Mouse (Mus musculus): ENCODE data around the gene Gli1. TPM values are rescaled to one million over a fixed set of nuclear protein-coding genes. Genes with fewer than 3 reads are reported as not detected.

Gene Gli1
- polyA plus RNA-seq, 1 experiment: 19.8 TPM

DNA sequence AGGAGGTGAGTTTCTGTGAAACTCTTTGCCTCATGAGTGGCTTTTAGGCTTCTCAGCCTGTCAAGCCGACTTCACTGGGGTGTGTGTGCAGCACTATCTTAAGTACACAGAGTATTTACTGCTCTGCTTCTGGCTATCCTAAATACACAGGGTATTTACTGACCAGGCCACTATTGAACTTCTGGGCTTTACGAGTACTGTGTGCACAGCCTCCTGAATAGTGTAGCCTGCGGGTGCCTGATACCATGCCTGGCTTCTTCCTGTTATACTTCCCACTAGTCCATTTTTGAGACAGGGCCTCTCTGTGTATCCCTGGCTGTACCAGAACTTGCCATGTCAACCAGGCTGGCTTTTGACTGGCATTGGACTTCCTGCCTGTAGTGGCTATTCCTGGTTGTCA, 35.9 kb upstream of the Gli1 start:
- no peaks in the 10 kb centered on the region for H3K9me3 ChIP-seq (replicated peaks; ENCODE audit: control insufficient read depth, insufficient read depth, low read length, poor library complexity, severe bottlenecking)
- no peak overlapping the region for H3K27ac ChIP-seq (ENCODE audit: insufficient read depth, low read length)
- no peaks in the 10 kb centered on the region for H3K27me3 ChIP-seq (ENCODE audit: control insufficient read depth, insufficient read depth, low read length, poor library complexity, severe bottlenecking)
- H3K4me3 ChIP-seq (ENCODE audit: low read depth, low read length): no peak overlapping the region
- TF ChIP-seq CTCF (IDR thresholded peaks at IDR 0.05; ENCODE audit: low read depth, low read length) (no peak), EP300 (IDR thresholded peaks at IDR 0.05; ENCODE audit: insufficient read depth, low read depth, low read length) (no peak), POLR2A (IDR thresholded peaks at IDR 0.05; ENCODE audit: insufficient read depth, low read length) (no peak)
- no peak overlapping the region for H3K9ac ChIP-seq (ENCODE audit: low read depth, poor library complexity, severe bottlenecking)
- no peaks in the 10 kb centered on the region for H3K36me3 ChIP-seq (ENCODE audit: control insufficient read depth, insufficient read depth, low read length, poor library complexity, severe bottlenecking)
- peaks cover 4% of the 10 kb centered on the region for H3K4me1 ChIP-seq (ENCODE audit: control insufficient read depth, insufficient read depth, low read length)

DNA sequence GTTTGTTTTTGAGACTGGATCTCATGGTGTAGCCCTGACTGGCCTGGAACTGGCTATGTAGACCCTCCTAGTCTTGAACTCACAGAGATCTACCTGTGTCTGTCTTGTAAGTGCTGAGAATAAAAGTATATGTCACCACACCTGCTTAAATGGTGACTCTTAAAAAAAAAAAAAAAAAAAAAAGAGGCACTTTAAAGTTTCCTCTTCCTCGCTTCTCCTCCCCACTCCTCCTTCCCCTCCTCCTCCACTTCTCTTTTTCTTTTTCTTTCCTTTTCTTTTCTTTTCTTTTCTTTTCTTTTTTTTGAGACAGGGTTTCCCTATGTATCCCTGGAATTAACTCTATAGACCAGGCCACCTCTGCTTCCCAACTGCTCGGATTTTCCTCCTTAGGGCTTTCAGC, 29.2 kb upstream of the Gli1 start:
- no peak for TF ChIP-seq CTCF (IDR thresholded peaks at IDR 0.05; ENCODE audit: low read depth, low read length)
- no peak for TF ChIP-seq POLR2A (IDR thresholded peaks at IDR 0.05; ENCODE audit: insufficient read depth, low read length)
- TF ChIP-seq EP300 (IDR thresholded peaks at IDR 0.05; ENCODE audit: insufficient read depth, low read depth, low read length): no peak
- no peaks in the 10 kb centered on the region for H3K27me3 ChIP-seq (ENCODE audit: control insufficient read depth, insufficient read depth, low read length, poor library complexity, severe bottlenecking)
- no peak overlapping the region for H3K9ac ChIP-seq (ENCODE audit: low read depth, poor library complexity, severe bottlenecking)
- H3K27ac ChIP-seq (ENCODE audit: insufficient read depth, low read length): no peak overlapping the region
- no peak overlapping the region for H3K4me3 ChIP-seq (ENCODE audit: low read depth, low read length)
- peaks cover 3% of the 10 kb centered on the region for H3K4me1 ChIP-seq (ENCODE audit: control insufficient read depth, insufficient read depth, low read length)
- no peaks in the 10 kb centered on the region for H3K36me3 ChIP-seq (ENCODE audit: control insufficient read depth, insufficient read depth, low read length, poor library complexity, severe bottlenecking)
- no peaks in the 10 kb centered on the region for H3K9me3 ChIP-seq (replicated peaks; ENCODE audit: control insufficient read depth, insufficient read depth, low read length, poor library complexity, severe bottlenecking)

DNA sequence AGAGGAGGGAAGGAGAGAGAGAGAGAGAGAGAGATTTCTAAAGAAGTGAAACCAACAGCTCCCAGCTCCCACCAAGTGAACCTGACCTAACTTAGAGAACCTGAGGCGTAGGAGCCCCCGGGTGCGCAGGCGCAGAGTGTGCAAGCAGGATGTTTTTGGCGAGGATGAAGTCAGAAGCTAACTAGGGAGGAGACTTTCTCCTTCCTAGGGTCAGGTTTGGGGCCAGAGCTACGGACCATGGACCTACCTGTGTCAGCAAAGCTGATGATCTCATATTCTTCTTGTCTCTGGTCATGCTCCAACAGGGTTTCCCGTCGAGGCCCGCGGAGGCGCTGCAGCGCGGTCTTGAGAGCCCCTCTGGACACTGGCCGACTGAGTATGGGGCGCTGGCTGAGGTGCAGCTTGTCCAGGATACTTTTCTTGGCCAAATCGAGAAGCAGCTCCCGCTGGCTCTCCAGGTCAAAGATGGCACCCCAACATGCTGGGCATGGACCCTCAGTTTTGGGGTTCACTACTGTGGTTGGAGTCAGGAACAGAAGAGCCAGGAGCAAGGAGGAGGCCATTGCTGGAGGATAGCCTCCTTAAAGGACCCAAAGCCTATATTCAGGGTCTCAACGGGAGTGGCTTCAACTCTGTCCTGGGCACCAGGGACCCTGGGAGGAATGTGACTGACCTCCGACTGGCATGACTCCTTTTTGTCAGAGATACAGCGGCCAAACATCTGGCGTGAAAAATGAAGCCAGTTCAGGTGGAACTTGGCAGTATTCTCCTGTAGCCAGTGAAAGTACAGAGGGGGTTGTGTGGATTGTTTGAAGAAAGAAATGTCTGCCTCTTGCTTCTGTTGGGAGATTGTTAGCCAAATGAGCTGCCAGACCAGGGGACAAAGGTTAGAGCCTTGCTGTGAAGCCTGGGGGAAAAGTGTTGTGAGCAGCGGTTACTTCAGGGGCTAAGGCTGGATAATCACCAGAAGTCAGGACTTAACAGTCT, 28.4 kb upstream of the Gli1 start, which contains the start of gene Inhbc:
Gene Inhbc, minus strand, starts transcription at position 598 of the 987 bp plus-strand sequence.
- no peaks in the 10 kb centered on the region for H3K36me3 ChIP-seq (ENCODE audit: control insufficient read depth, insufficient read depth, low read length, poor library complexity, severe bottlenecking)
- H3K27ac ChIP-seq (ENCODE audit: insufficient read depth, low read length): no peak within 1 kb of the TSS
- no peaks in the 10 kb centered on the region for H3K9me3 ChIP-seq (replicated peaks; ENCODE audit: control insufficient read depth, insufficient read depth, low read length, poor library complexity, severe bottlenecking)
- TF ChIP-seq POLR2A (IDR thresholded peaks at IDR 0.05; ENCODE audit: insufficient read depth, low read length): no peak
- H3K4me3 ChIP-seq (ENCODE audit: low read depth, low read length): peak within 1 kb of the TSS; percentile 34
- H3K27me3 ChIP-seq (ENCODE audit: control insufficient read depth, insufficient read depth, low read length, poor library complexity, severe bottlenecking): no peaks in the 10 kb centered on the region
- H3K4me1 ChIP-seq (ENCODE audit: control insufficient read depth, insufficient read depth, low read length): peaks cover 3% of the 10 kb centered on the region
- H3K9ac ChIP-seq (ENCODE audit: low read depth, poor library complexity, severe bottlenecking): 0 out of 2 replicates have a peak within 1 kb of the TSS, but pooled peaks have one; percentile 30

DNA sequence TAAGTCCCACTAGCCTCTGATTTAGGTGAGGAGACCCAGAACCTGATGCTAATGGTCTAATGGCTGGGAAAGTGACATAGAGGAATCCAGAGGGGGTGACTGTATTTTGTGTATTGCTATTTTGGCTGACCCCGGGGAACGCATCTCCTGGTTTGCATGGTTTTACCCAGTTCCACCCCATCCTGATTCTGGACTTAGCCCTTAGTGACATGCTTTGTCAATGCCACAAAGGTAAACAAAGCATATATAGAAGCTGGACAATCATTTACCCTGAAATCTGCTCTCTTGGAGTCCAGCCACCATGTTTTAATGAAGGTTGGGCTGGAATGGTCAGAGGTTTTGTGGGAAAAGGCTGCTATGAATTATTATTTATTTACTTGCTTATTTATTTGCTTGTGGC, 26.5 kb upstream of the Gli1 start:
- Histone ChIP-seq H3K4me1 (ENCODE audit: control insufficient read depth, insufficient read depth, low read length) (peaks cover 3% of the 10 kb centered on the region), H3K9ac (ENCODE audit: low read depth, poor library complexity, severe bottlenecking) (peak overlapping the region; percentile 26), H3K4me3 (ENCODE audit: low read depth, low read length) (no peak overlapping the region), H3K9me3 (replicated peaks; ENCODE audit: control insufficient read depth, insufficient read depth, low read length, poor library complexity, severe bottlenecking) (no peaks in the 10 kb centered on the region), H3K27me3 (ENCODE audit: control insufficient read depth, insufficient read depth, low read length, poor library complexity, severe bottlenecking) (no peaks in the 10 kb centered on the region), H3K27ac (ENCODE audit: insufficient read depth, low read length) (peak overlapping the region; percentile 97), H3K36me3 (ENCODE audit: control insufficient read depth, insufficient read depth, low read length, poor library complexity, severe bottlenecking) (no peaks in the 10 kb centered on the region)
- TF ChIP-seq POLR2A (IDR thresholded peaks at IDR 0.05; ENCODE audit: insufficient read depth, low read length): no peak
- no peak for TF ChIP-seq CTCF (IDR thresholded peaks at IDR 0.05; ENCODE audit: low read depth, low read length)
- no peak for TF ChIP-seq EP300 (IDR thresholded peaks at IDR 0.05; ENCODE audit: insufficient read depth, low read depth, low read length)

DNA sequence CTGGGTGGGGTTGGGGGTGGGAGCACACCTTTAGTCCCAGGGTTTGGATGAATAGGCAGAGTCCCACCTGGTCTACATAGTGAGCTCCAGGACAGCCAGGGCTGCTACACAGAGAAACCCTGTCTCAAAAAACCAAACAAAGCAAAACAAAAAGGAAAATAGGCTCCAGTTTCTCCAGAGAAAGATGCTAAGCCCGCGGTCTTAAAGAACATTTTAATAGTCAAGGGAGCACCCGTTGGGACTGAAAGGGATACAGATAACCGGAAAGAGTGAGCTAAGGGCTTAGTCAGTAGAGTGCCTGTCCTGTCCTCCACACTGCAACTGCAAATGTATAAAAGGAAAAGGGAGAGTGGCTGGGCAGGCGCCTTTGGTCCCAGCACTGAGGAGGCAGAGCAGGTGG, 25.3 kb upstream of the Gli1 start:
- Histone ChIP-seq H3K36me3 (ENCODE audit: control insufficient read depth, insufficient read depth, low read length, poor library complexity, severe bottlenecking) (no peaks in the 10 kb centered on the region), H3K9ac (ENCODE audit: low read depth, poor library complexity, severe bottlenecking) (peak overlapping the region; percentile 26; the same call in 1 of the 2 replicates), H3K4me3 (ENCODE audit: low read depth, low read length) (no peak overlapping the region), H3K27ac (ENCODE audit: insufficient read depth, low read length) (peak overlapping the region; percentile 100), H3K27me3 (ENCODE audit: control insufficient read depth, insufficient read depth, low read length, poor library complexity, severe bottlenecking) (no peaks in the 10 kb centered on the region), H3K9me3 (replicated peaks; ENCODE audit: control insufficient read depth, insufficient read depth, low read length, poor library complexity, severe bottlenecking) (no peaks in the 10 kb centered on the region), H3K4me1 (ENCODE audit: control insufficient read depth, insufficient read depth, low read length) (peaks cover 3% of the 10 kb centered on the region)
- TF ChIP-seq EP300 (IDR thresholded peaks at IDR 0.05; ENCODE audit: insufficient read depth, low read depth, low read length) (no peak), POLR2A (IDR thresholded peaks at IDR 0.05; ENCODE audit: insufficient read depth, low read length) (no peak), CTCF (IDR thresholded peaks at IDR 0.05; ENCODE audit: low read depth, low read length) (no peak)

DNA sequence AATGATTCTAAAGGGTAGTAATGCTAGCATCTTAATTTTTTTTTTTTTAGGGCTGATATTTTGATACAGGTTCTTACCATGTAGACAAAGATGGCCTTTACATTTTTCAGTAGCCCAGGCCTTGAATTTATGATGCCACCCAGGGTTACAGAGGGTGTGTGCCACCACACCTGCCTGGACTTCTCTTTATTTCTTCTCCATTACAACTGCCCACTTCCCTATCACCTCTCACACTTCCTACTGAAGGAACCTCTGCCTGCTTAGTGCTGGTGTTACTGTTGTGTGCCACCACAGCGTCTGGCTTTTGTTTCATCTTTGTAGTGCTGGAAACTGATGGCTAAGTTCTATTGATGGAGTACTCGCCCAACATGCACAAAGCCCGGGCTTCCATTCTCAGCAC, 18.9 kb upstream of the Gli1 start:
- H3K27me3 ChIP-seq (ENCODE audit: control insufficient read depth, insufficient read depth, low read length, poor library complexity, severe bottlenecking): no peaks in the 10 kb centered on the region
- no peak overlapping the region for H3K27ac ChIP-seq (ENCODE audit: insufficient read depth, low read length)
- no peaks in the 10 kb centered on the region for H3K4me1 ChIP-seq (ENCODE audit: control insufficient read depth, insufficient read depth, low read length)
- no peak overlapping the region for H3K9ac ChIP-seq (ENCODE audit: low read depth, poor library complexity, severe bottlenecking)
- TF ChIP-seq EP300 (IDR thresholded peaks at IDR 0.05; ENCODE audit: insufficient read depth, low read depth, low read length) (no peak), POLR2A (IDR thresholded peaks at IDR 0.05; ENCODE audit: insufficient read depth, low read length) (no peak), CTCF (IDR thresholded peaks at IDR 0.05; ENCODE audit: low read depth, low read length) (no peak)
- no peak overlapping the region for H3K4me3 ChIP-seq (ENCODE audit: low read depth, low read length)
- no peaks in the 10 kb centered on the region for H3K36me3 ChIP-seq (ENCODE audit: control insufficient read depth, insufficient read depth, low read length, poor library complexity, severe bottlenecking)
- no peaks in the 10 kb centered on the region for H3K9me3 ChIP-seq (replicated peaks; ENCODE audit: control insufficient read depth, insufficient read depth, low read length, poor library complexity, severe bottlenecking)
